Mouse (Mus musculus) embryonic facial prominence, embryonic 11.5 days (tissue): ENCODE results near the gene Kmt5c. TPM values are rescaled to one million over a fixed set of nuclear protein-coding genes. Genes with fewer than 3 reads are reported as not detected.

Experiments
- ATAC-seq: fragments of 200-750 bp; cut with Nextera tagmentation; replicated peaks from 2 replicates; pipeline ENCODE4 v1.8.0; 2017; ENCODE audit warnings: low read depth; ENCODE audit not compliant: insufficient number of reproducible peaks, low FRiP score, low TSS enrichment
- DNase-seq: peaks from one replicate; pipeline ENCODE4 v3.0.0-alpha.2; 2015; ENCODE audit warnings: low spot score
- H3K27ac ChIP-seq: fragments of 300-500 bp; sonication (generic); replicated peaks from 2 replicates; pipeline ENCODE4 v1.5.1; 2014; ENCODE audit warnings: mild to moderate bottlenecking, low read depth, low read length, control low read depth
- H3K27me3 ChIP-seq: fragments of 300-500 bp; sonication (generic); 2 replicates; pipeline ENCODE4 v1.6.1; 2014; ENCODE audit warnings: mild to moderate bottlenecking, low read length, moderate library complexity, mixed read lengths; ENCODE audit not compliant: control insufficient read depth, insufficient read depth
- H3K36me3 ChIP-seq: fragments of 300-500 bp; sonication (generic); replicated peaks from 2 replicates; pipeline ENCODE4 v1.6.1; 2014; ENCODE audit warnings: low read depth, mild to moderate bottlenecking, low read length, moderate library complexity, mixed read lengths; ENCODE audit not compliant: control insufficient read depth, insufficient read depth
- H3K4me1 ChIP-seq: fragments of 300-500 bp; sonication (generic); 2 replicates; pipeline ENCODE4 v1.6.1; 2014; ENCODE audit warnings: low read length, mixed read lengths; ENCODE audit not compliant: control insufficient read depth, insufficient read depth
- H3K4me2 ChIP-seq: fragments of 300-500 bp; sonication (generic); 2 replicates; pipeline ENCODE4 v1.6.1; 2014; ENCODE audit warnings: low read depth, mild to moderate bottlenecking, control low read depth, low read length, moderate library complexity
- H3K4me3 ChIP-seq: fragments of 300-500 bp; sonication (generic); 2 replicates; pipeline ENCODE4 v1.5.1; 2014; ENCODE audit warnings: low read depth, low read length, control low read depth
- H3K9ac ChIP-seq: fragments of 300-500 bp; sonication (generic); replicated peaks from 2 replicates; pipeline ENCODE4 v1.6.1; 2014; ENCODE audit warnings: mild to moderate bottlenecking, control low read depth, low read length
- H3K9me3 ChIP-seq: fragments of 300-500 bp; sonication (generic); replicated peaks from 2 replicates; pipeline ENCODE4 v1.6.1; 2016; ENCODE audit warnings: mild to moderate bottlenecking, low read length, inconsistent platforms, mixed read lengths; ENCODE audit not compliant: control insufficient read depth
- WGBS: fragments of 180-500 bp; shearing (Covaris S2); extraction: QIAGEN DNeasy Blood & Tissue Kit; methylation state at CpG from one replicate; pipeline ENCODE4 v1.1.7; 2014; 5-methylcytosine and 5-hydroxymethylcytosine counted together
- polyA plus RNA-seq: library from polyadenylated mRNA; unstranded; fragments of >200 nt; fragmentation: Nextera tagmentation; extraction: Ambion mirVana; gene quantifications from 2 replicates; pipeline ENCODE4 v1.2.1, GENCODE M21; 2014

The Kmt5c gene
- polyA plus RNA-seq, 1 experiment from 2014 or later: 55.7 TPM

- Histone ChIP-seq H3K9me3 (no peaks in the 10 kb centered on the region), H3K27me3 (no peaks in the 10 kb centered on the region), H3K4me1 (no peaks in the 10 kb centered on the region), H3K9ac (no peak overlapping the region), H3K27ac (no peak overlapping the region), H3K36me3 (peaks cover 8% of the 10 kb centered on the region), H3K4me3 (no peak overlapping the region), H3K4me2 (no peak overlapping the region)
- ATAC-seq: no peak
- WGBS: 79% methylated on average over 9 of the region's 9 CpGs
- DNase-seq: no peak
These were observed 7.4 kb downstream of the Kmt5c start for GRCm38 (mm10) chr7:4747156-4747899.

GRCm38 (mm10) chr7:4748321-4748720, 8.4 kb downstream of the Kmt5c start:
- no peak for ATAC-seq
- Histone ChIP-seq H3K27ac (no peak overlapping the region), H3K27me3 (no peaks in the 10 kb centered on the region), H3K9ac (no peak overlapping the region), H3K36me3 (peaks cover 6% of the 10 kb centered on the region), H3K9me3 (no peaks in the 10 kb centered on the region), H3K4me1 (no peaks in the 10 kb centered on the region), H3K4me3 (no peak overlapping the region), H3K4me2 (no peak overlapping the region)
- DNase-seq: no peak
- 78% methylated on average over 4 of the region's 4 CpGs for WGBS

GRCm38 (mm10) chr7:4749169-4749568, 9.3 kb downstream of the Kmt5c start:
- no peak overlapping the region for H3K4me3 ChIP-seq
- peaks cover 6% of the 10 kb centered on the region for H3K36me3 ChIP-seq
- H3K27me3 ChIP-seq: no peaks in the 10 kb centered on the region
- H3K27ac ChIP-seq: no peak overlapping the region
- H3K9me3 ChIP-seq: no peaks in the 10 kb centered on the region
- ATAC-seq (no peak), DNase-seq (no peak)
- 94% methylated on average over 2 of the region's 2 CpGs for WGBS
- H3K4me1 ChIP-seq: no peaks in the 10 kb centered on the region
- no peak overlapping the region for H3K9ac ChIP-seq
- no peak overlapping the region for H3K4me2 ChIP-seq

- ATAC-seq (peak; percentile 70), DNase-seq (peak; percentile 83)
- H3K36me3 ChIP-seq: no peaks in the 10 kb centered on the region
- WGBS: 2% methylated on average over 30 of the region's 30 CpGs
- no peaks in the 10 kb centered on the region for H3K4me1 ChIP-seq
- H3K9ac ChIP-seq: peak overlapping the region; percentile 11; the same call in 1 of the 2 replicates
- H3K27ac ChIP-seq: peak overlapping the region; percentile 9
- H3K27me3 ChIP-seq: no peaks in the 10 kb centered on the region
- H3K9me3 ChIP-seq: no peaks in the 10 kb centered on the region
- H3K4me3 ChIP-seq: peak overlapping the region; percentile 21
- H3K4me2 ChIP-seq: peak overlapping the region; percentile 32
These were observed 12.3 kb downstream of the Kmt5c start for GRCm38 (mm10) chr7:4751971-4752820.

GRCm38 (mm10) chr7:4752821-4753570, 13.1 kb downstream of the Kmt5c start, which contains the start of gene Cox6b2:
Cox6b2 (minus strand) TSS chr7:4753094.
- no peaks in the 10 kb centered on the region for H3K4me1 ChIP-seq
- H3K4me3 ChIP-seq: peak within 1 kb of the TSS; percentile 21
- no peaks in the 10 kb centered on the region for H3K27me3 ChIP-seq
- DNase-seq (peak; percentile 95), ATAC-seq (peak; percentile 93)
- H3K9ac ChIP-seq: peak within 1 kb of the TSS; percentile 11; the same call in 1 of the 2 replicates
- peak within 1 kb of the TSS; percentile 9 for H3K27ac ChIP-seq
- H3K4me2 ChIP-seq: peak within 1 kb of the TSS; percentile 32
- no peaks in the 10 kb centered on the region for H3K9me3 ChIP-seq
- H3K36me3 ChIP-seq: no peaks in the 10 kb centered on the region
- WGBS: 4% methylated on average over 24 of the region's 24 CpGs

- no peaks in the 10 kb centered on the region for H3K36me3 ChIP-seq
- ATAC-seq: no peak
- 57% methylated on average over 1 of the region's 1 CpGs for WGBS
These were observed 19.8 kb downstream of the Kmt5c start for GRCm38 (mm10) chr7:4759670-4760069.

GRCm38 (mm10) chr7:4764946-4765710, 25.2 kb downstream of the Kmt5c start:
- H3K4me3 ChIP-seq: no peak overlapping the region
- no peaks in the 10 kb centered on the region for H3K9me3 ChIP-seq
- no peak overlapping the region for H3K4me2 ChIP-seq
- DNase-seq: no peak
- no peaks in the 10 kb centered on the region for H3K27me3 ChIP-seq
- no peak overlapping the region for H3K27ac ChIP-seq
- ATAC-seq: no peak; the same call in 1 of the 2 replicates
- no peaks in the 10 kb centered on the region for H3K4me1 ChIP-seq
- WGBS: 12% methylated on average over 4 of the region's 4 CpGs
- no peak overlapping the region for H3K9ac ChIP-seq
- no peaks in the 10 kb centered on the region for H3K36me3 ChIP-seq

More at GRCm38 (mm10) chr7:4759670-4760069, 19.8 kb downstream of the Kmt5c start:
- Histone ChIP-seq H3K4me3 (no peak overlapping the region), H3K27ac (no peak overlapping the region), H3K4me2 (no peak overlapping the region), H3K9ac (no peak overlapping the region), H3K4me1 (no peaks in the 10 kb centered on the region), H3K9me3 (no peaks in the 10 kb centered on the region), H3K27me3 (no peaks in the 10 kb centered on the region)
- DNase-seq: no peak
